Mouse (Mus musculus) monocyte, adult 2 months (primary cell): ENCODE results near the gene Adam1a.
"Not testable (repeated sequence)": the region's sequence is repeated elsewhere in the genome, so short reads cannot be mapped to it uniquely, and the experiment has no call there.

ENCODE experiments used
- DNase-seq, 2 experiments: peaks; one replicate each; pipeline ENCODE4 v3.0.0; 2022; ENCODE audit warnings: low spot score in 2 of 2, low read depth in 1 of 2

The Adam1a gene

GRCm38 (mm10) chr5:121566035-121566681 lies 20.9 kb upstream of the Adam1a start:
- no peak for DNase-seq

- peak; percentile 68 to 86 for DNase-seq
Measured at GRCm38 (mm10) chr5:121564468-121564895, 19.2 kb upstream of the Adam1a start.

- DNase-seq: no peak
Measured at GRCm38 (mm10) chr5:121562436-121562835, 17.2 kb upstream of the Adam1a start.

GRCm38 (mm10) chr5:121549196-121549595 lies 3.9 kb upstream of the Adam1a start:
- no peak for DNase-seq

GRCm38 (mm10) chr5:121547084-121547483 lies 1.8 kb upstream of the Adam1a start:
- DNase-seq: no peak

- peak in 1 of 2 experiments; percentile 38 for DNase-seq
Measured at GRCm38 (mm10) chr5:121546530-121546895, 1.2 kb upstream of the Adam1a start.

GRCm38 (mm10) chr5:121545793-121546529 lies 679 bp upstream of the Adam1a start, which contains the start of gene Mapkapk5:
TSS of gene Mapkapk5 (minus strand) at chr5:121545905.
- peak; percentile 89 to 96 for DNase-seq

- no peak for DNase-seq
Measured at GRCm38 (mm10) chr5:121543370-121543769, 1.9 kb downstream of the Adam1a start.

GRCm38 (mm10) chr5:121541235-121541634 lies 4.0 kb downstream of the Adam1a start:
- DNase-seq: no peak

- no peak for DNase-seq
Measured at GRCm38 (mm10) chr5:121540066-121540465, 5.2 kb downstream of the Adam1a start.

GRCm38 (mm10) chr5:121537588-121537987 lies 7.7 kb downstream of the Adam1a start:
- no peak for DNase-seq

- DNase-seq: no peak
Measured at GRCm38 (mm10) chr5:121536921-121537555, 8.2 kb downstream of the Adam1a start.

- no peak for DNase-seq
Measured at GRCm38 (mm10) chr5:121535116-121535515, 10.2 kb downstream of the Adam1a start.

- no peak for DNase-seq
Measured at GRCm38 (mm10) chr5:121534521-121534920, 10.8 kb downstream of the Adam1a start.

GRCm38 (mm10) chr5:121526961-121527360 lies 18.3 kb downstream of the Adam1a start:
- DNase-seq: no peak

- no peak for DNase-seq
Measured at GRCm38 (mm10) chr5:121526526-121526925, 18.8 kb downstream of the Adam1a start.

GRCm38 (mm10) chr5:121525774-121526450 lies 19.4 kb downstream of the Adam1a start:
- no peak for DNase-seq

- DNase-seq: not testable (repeated sequence)
Measured at GRCm38 (mm10) chr5:121519758-121520157, 25.5 kb downstream of the Adam1a start.

- no peak for DNase-seq
Measured at GRCm38 (mm10) chr5:121518983-121519382, 26.3 kb downstream of the Adam1a start.

GRCm38 (mm10) chr5:121510009-121510408 lies 35.3 kb downstream of the Adam1a start:
- DNase-seq: no peak

- DNase-seq: no peak
Measured at GRCm38 (mm10) chr5:121506846-121507245, 38.4 kb downstream of the Adam1a start.
